Mouse (Mus musculus): ENCODE data around the gene Tapbp.

DNA sequence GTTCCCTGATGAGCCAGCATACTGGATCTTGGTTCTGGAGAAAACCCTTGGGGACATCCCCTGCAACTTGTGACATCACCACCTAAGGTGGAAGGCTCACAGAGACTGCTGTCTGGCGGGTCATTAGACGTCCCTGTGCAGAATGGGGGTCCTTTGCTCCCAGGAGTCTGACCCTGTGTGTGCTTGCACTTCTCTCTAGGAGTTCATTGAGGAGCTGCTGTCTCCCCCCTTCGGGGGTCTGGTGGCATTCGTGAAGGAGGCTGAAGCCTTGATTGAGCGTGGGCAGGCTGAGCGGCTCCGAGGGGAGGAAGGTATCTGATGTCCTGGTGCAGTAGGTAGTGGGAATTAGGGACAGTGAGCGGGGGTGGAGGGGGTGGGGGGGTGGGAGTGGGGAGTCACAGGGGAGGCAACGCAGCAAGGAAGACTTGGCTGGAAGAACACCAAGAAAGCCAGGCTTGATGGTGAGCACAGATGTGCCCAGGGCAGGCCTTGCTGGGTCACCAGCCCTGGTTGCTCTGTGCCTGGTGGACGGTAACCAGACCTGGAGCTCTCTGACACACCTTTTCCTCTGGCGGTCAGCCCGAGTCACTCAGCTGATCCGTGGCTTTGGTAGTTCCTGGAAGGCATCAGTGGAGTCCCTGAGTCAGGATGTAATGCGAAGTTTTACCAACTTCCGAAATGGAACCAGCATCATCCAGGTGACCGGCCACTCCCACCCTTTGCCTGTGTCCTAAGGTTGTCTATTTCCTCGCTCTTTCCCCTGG is 49.6 kb downstream of the Tapbp start:
- TF ChIP-seq POLR2A (IDR thresholded peaks at IDR 0.05; ENCODE audit: borderline replicate concordance, low read depth, low read length) (no peak), CTCF (IDR thresholded peaks at IDR 0.05; ENCODE audit: low read depth, low read length) (no peak)
